Mouse (Mus musculus) liver, postnatal 0 days (tissue): ENCODE measurements at regions not wholly inside any gene's neighbourhood (a gene's known extent, or its start where the extent isn't known, plus 50 kb on each side); places are given as distances from the start of the nearest gene placed in this dataset.

Source experiments
- ATAC-seq: fragments of 200-750 bp; cut with Nextera tagmentation; 2 replicates; pipeline ENCODE4 v1.8.0; 2017; ENCODE audit warnings: mild to moderate bottlenecking, moderate library complexity
- DNase-seq: peaks from one replicate; pipeline ENCODE4 v3.0.0-alpha.2; 2016
- H3K27ac ChIP-seq: fragments of 300-500 bp; sonication (generic); 2 replicates; pipeline ENCODE4 v1.5.1; 2014; ENCODE audit warnings: antibody characterized with exemption, moderate library complexity, mild to moderate bottlenecking, low read depth
- H3K27me3 ChIP-seq: fragments of 300-500 bp; sonication (generic); 2 replicates; pipeline ENCODE4 v1.6.1; 2014; ENCODE audit warnings: low read length, control low read depth, mixed read lengths; ENCODE audit not compliant: insufficient read depth
- H3K36me3 ChIP-seq: fragments of 300-500 bp; sonication (generic); replicated peaks from 2 replicates; pipeline ENCODE4 v1.6.1; 2014; ENCODE audit warnings: mild to moderate bottlenecking, control low read depth, low read length, moderate library complexity, mixed read lengths; ENCODE audit not compliant: insufficient read depth
- H3K4me1 ChIP-seq: fragments of 300-500 bp; sonication (generic); 2 replicates; pipeline ENCODE4 v1.6.1; 2014; ENCODE audit warnings: antibody characterized with exemption, mild to moderate bottlenecking, control low read depth; ENCODE audit not compliant: insufficient read depth
- H3K4me2 ChIP-seq: fragments of 300-500 bp; sonication (generic); 2 replicates; pipeline ENCODE4 v1.6.1; 2014; ENCODE audit warnings: low read depth, mild to moderate bottlenecking, low read length, moderate library complexity, mixed read lengths
- H3K4me3 ChIP-seq: fragments of 300-500 bp; sonication (generic); 2 replicates; pipeline ENCODE4 v1.5.1; 2014; ENCODE audit warnings: low read depth, low read length
- H3K9ac ChIP-seq: fragments of 300-500 bp; sonication (generic); replicated peaks from 2 replicates; pipeline ENCODE4 v1.6.1; 2014; ENCODE audit warnings: mild to moderate bottlenecking, moderate library complexity
- H3K9me3 ChIP-seq: fragments of 300-500 bp; sonication (generic); 2 replicates; pipeline ENCODE4 v1.6.1; 2016; ENCODE audit warnings: mild to moderate bottlenecking, control low read depth, low read length, mixed read lengths
- CTCF ChIP-seq: sonication (generic); IDR thresholded peaks from 2 replicates; pipeline ENCODE4 v1.5.1; 2016; ENCODE audit warnings: antibody characterized with exemption, low read depth
- EP300 ChIP-seq: IDR thresholded peaks from 2 replicates; pipeline ENCODE4 v1.6.1; 2016; ENCODE audit warnings: antibody characterized with exemption, low read depth, mild to moderate bottlenecking
- WGBS: fragments of 180-500 bp; shearing (Covaris S2); extraction: QIAGEN DNeasy Blood & Tissue Kit; methylation state at CpG from one replicate; pipeline ENCODE4 v1.1.7; 2014; ENCODE audit not compliant: insufficient replicate concordance; 5-methylcytosine and 5-hydroxymethylcytosine counted together

- TF ChIP-seq EP300 (no peak), CTCF (no peak)
- ATAC-seq (no peak), DNase-seq (no peak)
- H3K9ac ChIP-seq = no peak overlapping the region
- H3K36me3 ChIP-seq = no peaks in the 10 kb centered on the region
- H3K27ac ChIP-seq = peak overlapping the region; percentile 2; the same call in 1 of the 2 replicates
- no peak overlapping the region for H3K4me2 ChIP-seq
- 55% methylated on average over 14 of the region's 14 CpGs for WGBS
- peaks cover 10% of the 10 kb centered on the region; the same call in 1 of the 2 replicates for H3K4me1 ChIP-seq
- H3K9me3 ChIP-seq = no peaks in the 10 kb centered on the region
- H3K4me3 ChIP-seq = no peak overlapping the region
- no peaks in the 10 kb centered on the region for H3K27me3 ChIP-seq
Observed at GRCm38 (mm10) chr3:149219381-149220303, 229.3 kb upstream of the Adgrl2 start.

- H3K9ac ChIP-seq = no peak overlapping the region
- 75% methylated on average over 9 of the region's 9 CpGs for WGBS
Observed at GRCm38 (mm10) chr3:149217916-149218803, 227.8 kb upstream of the Adgrl2 start.

GRCm38 (mm10) chr3:149216759-149217400, 226.5 kb upstream of the Adgrl2 start:
- no peak for TF ChIP-seq EP300
- no peak for TF ChIP-seq CTCF
- Histone ChIP-seq H3K4me3 (no peak overlapping the region), H3K9me3 (no peaks in the 10 kb centered on the region), H3K36me3 (no peaks in the 10 kb centered on the region), H3K27ac (no peak overlapping the region), H3K4me2 (no peak overlapping the region), H3K9ac (no peak overlapping the region), H3K27me3 (no peaks in the 10 kb centered on the region), H3K4me1 (peaks cover 8% of the 10 kb centered on the region; the same call in 1 of the 2 replicates)
- no peak for ATAC-seq
- no peak for DNase-seq
- WGBS = 80% methylated on average over 10 of the region's 11 CpGs

More at GRCm38 (mm10) chr3:149217916-149218803, 227.8 kb upstream of the Adgrl2 start:
- H3K4me2 ChIP-seq = no peak overlapping the region
- no peaks in the 10 kb centered on the region for H3K27me3 ChIP-seq
- H3K9me3 ChIP-seq = no peaks in the 10 kb centered on the region
- no peaks in the 10 kb centered on the region for H3K36me3 ChIP-seq
- H3K4me3 ChIP-seq = no peak overlapping the region
- H3K27ac ChIP-seq = no peak overlapping the region
- H3K4me1 ChIP-seq = peaks cover 8% of the 10 kb centered on the region; the same call in 1 of the 2 replicates
- DNase-seq (no peak), ATAC-seq (no peak)
- no peak for TF ChIP-seq EP300
- TF ChIP-seq CTCF = peak; percentile 38; the same call in 1 of the 2 replicates

DNA sequence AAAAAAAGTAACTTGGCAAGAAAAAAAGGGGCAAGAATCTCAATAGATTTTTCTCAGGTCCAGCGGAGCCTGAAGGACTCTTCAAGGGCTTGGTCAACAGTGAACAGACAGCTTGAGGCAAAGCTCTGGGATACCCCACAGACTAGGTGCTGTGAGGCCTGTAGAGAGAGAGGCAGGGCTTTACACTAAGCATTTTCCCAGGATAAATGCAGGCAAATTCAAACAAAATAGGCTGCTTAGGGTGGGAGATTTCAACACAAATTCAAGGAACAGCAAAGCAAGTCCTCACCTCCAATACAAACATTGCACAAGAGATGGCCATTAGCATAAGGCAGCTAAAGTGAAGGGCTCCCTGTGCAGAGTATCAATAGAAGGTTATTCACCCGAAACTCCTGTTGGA, 225.3 kb upstream of the Adgrl2 start:
- H3K36me3 ChIP-seq = no peaks in the 10 kb centered on the region
- no peak overlapping the region for H3K9ac ChIP-seq
- no peak overlapping the region for H3K4me3 ChIP-seq
- no peaks in the 10 kb centered on the region for H3K9me3 ChIP-seq
- TF ChIP-seq CTCF (no peak), EP300 (peak; percentile 38)
- H3K4me2 ChIP-seq = no peak overlapping the region
- H3K4me1 ChIP-seq = peaks cover 8% of the 10 kb centered on the region; the same call in 1 of the 2 replicates
- peak; percentile 67 for ATAC-seq
- H3K27me3 ChIP-seq = no peaks in the 10 kb centered on the region
- no peak for DNase-seq
- 68% methylated on average over 2 of the region's 2 CpGs for WGBS
- 0 out of 2 replicates have a peak overlapping the region, but pooled peaks have one; percentile 2 for H3K27ac ChIP-seq

GRCm38 (mm10) chr3:149211909-149212308, 221.6 kb upstream of the Adgrl2 start:
- Histone ChIP-seq H3K9me3 (no peaks in the 10 kb centered on the region), H3K4me3 (no peak overlapping the region), H3K4me1 (peaks cover 9% of the 10 kb centered on the region; the same call in 1 of the 2 replicates), H3K36me3 (no peaks in the 10 kb centered on the region), H3K4me2 (no peak overlapping the region), H3K27ac (no peak overlapping the region), H3K27me3 (no peaks in the 10 kb centered on the region), H3K9ac (no peak overlapping the region)
- TF ChIP-seq EP300 = no peak
- no peak for TF ChIP-seq CTCF
- DNase-seq (no peak), ATAC-seq (no peak)
- 82% methylated on average over 7 of the region's 7 CpGs for WGBS
